Mouse (Mus musculus) gonadal fat pad, adult 2 months (tissue): Measurements from ENCODE around the gene Il11. TPM values are rescaled to one million over a fixed set of nuclear protein-coding genes. Genes with fewer than 3 reads are reported as not detected.

Experiments used
- DNase-seq: peaks from one replicate; pipeline ENCODE4 v3.0.0-alpha.2; 2012; ENCODE audit warnings: low read depth
- polyA plus RNA-seq: library from polyadenylated mRNA; depleted of rRNA; stranded (reverse); fragments of >200 nt; gene quantifications from 2 replicates; pipeline ENCODE4 v1.2.3, GENCODE M21; 2012

Gene Il11
- polyA plus RNA-seq, 1 experiment = 0.34 TPM

GRCm38 (mm10) chr7:4788499-4789435 is 6.1 kb upstream of the Il11 start:
- DNase-seq = no peak

DNA sequence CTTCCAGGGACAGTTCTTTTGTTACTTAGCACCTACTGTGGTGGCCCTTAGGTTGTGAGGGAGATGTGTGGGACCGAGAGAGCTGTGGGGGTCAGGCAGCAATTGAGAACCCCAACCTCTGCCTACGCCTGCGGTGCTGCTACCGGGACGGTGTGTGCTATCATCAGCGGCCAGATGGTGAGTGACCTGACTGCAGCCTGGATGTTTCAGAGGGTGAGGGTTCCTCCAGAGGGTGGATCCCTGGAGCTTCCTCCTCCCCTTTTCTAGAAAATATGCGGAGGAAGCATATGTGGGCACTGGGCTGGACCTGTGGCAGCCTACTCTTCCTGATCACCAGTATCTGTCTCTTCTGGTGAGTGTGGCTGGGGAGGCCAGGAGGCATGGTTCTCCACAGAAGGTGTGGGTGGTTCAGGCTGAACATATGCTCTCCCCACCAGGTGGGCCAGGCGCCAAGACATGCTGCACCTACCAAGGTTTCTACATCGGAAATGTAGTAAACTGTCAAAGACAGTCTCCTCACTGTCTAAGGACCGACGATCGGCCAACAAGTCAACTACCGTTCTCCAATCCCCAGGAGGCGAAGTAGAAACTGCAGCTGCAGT is 1.1 kb upstream of the Il11 start:
- DNase-seq = no peak

DNA sequence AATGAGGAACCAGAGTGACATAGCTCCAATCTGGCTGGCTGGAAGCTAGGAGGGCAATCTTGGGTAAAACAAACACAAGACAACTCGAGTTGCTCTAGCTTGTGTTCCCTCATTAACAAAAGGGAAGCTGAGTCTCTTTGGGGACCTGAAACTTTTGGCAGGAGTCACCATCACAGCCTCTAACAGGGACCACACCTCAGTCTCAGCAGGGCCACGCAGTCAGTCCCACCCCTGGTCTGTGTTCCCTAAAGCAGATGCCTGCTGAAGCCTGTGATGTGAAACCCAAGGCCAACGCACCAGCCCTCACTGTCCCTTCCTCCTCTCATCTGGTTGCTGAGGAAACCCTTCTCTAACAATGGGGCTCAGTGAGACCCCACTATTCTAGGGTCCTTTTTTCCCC is 529 bp downstream of the Il11 start:
- no peak for DNase-seq

- DNase-seq = no peak
These were observed 2.7 kb downstream of the Il11 start for GRCm38 (mm10) chr7:4779921-4780320.

GRCm38 (mm10) chr7:4777851-4778637 is 4.6 kb downstream of the Il11 start:
- no peak for DNase-seq

DNA sequence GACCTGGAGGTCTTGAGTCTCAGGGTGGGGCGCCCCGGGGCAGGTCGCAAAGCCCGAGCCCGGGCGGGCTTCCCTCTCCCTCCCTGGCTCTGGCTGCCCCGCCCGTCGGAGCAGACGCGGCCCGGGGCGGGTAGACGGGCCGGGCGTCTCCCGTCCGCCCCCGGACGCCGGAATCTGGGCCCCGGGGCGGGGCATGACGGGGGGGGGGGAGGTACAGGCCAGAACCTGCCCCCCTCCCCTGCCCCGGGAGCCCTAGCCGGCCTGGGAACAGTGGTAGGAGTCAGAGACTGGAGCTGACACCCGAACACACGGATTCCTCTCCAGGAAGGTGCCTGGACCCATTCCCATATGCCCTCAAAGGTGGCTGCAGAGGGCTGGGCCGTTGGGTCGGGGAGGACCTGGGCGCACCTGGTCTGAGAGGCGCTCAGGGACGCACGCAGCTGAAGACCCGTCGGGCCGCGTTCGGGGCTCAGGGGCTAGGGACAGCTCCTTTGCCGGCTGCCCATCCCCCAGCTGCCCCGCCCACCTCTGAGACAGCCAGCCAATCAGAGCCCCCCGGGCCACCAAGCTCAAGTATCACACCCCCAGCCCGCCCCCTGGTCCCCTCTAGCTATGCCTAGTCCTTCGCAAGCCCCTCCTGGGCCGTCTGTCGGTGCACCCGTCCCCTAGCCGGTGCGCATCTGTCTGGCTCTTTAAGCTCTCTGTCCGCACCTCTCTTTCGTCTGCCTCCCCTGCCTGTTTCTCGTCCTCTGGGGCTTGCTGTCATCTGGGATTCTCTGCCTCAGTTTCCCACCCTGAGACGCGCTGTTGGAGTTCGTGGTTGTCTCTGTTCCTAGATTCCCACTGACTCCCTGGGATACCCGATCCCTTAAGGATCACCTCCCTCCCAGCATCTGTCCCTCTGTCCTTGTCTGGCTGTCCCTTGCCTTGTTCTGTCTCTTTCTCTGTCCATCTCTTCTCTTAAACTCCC is 5.5 kb downstream of the Il11 start:
- DNase-seq = no peak

- no peak for DNase-seq
These were observed 6.5 kb downstream of the Il11 start for GRCm38 (mm10) chr7:4776131-4776530.

DNA sequence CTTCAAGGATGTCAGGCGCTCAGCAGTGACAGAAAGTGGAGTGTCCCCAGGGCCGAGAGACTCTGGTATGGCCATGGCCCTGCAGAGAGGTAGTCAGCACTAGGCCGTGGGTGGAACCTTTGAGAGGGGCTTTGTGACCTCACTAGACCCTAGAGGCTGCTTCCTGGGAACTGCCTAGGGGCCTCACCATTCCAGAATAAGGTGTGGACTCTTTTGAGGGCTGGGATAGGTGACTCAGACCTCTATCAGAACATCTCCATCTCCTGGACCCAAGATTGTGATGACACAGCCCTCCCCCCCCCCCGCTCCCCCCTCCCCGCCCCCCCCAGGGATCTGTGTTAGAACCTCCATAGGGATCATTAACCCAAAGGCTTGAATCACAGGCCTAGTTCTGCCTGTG is 11.5 kb downstream of the Il11 start, which contains the start of gene Fam71e2:
Gene Fam71e2, minus strand, starts transcription at position 101 of the 400 bp plus-strand sequence.
- no peak for DNase-seq

DNA sequence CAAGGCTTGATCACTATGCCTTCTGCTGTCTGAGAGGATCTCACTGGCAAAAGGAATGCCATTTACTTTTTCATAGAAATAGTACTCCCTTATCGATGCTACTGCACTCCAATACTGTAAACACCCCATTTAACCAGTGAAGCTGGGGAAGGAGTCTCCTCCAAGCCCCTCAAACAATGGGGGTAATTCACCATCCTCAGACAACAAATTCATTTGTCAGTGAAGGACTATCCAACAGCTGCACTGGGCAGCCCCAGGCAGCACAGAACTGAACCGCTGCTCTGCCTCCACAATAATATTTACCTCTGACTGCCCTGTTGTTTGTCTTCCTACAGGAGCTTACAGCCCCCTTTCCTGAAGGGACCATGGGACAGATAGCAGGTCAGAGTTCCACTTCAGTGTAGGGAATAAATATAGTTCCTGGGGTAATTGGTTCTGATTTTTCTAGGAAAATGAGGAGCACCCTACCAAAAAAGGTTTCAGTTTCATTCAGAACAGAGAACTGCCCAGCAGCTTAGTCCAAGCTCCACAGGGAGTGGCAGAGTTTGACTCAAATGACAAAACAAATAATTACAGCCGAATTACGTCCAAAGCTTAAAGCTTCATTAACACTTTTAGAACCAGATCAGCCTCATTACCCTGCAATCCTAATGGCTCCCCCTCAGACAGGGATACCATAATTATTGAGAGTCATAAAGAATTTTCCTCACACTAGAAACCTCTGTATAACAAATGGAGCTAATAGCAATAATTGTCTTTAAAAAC is 17.5 kb downstream of the Il11 start:
- DNase-seq = no peak

GRCm38 (mm10) chr7:4759670-4760069 is 23.0 kb downstream of the Il11 start:
- no peak for DNase-seq

GRCm38 (mm10) chr7:4752821-4753570 is 29.7 kb downstream of the Il11 start, which contains the start of gene Cox6b2:
Cox6b2 (minus strand) TSS chr7:4753094.
- DNase-seq = no peak

DNA sequence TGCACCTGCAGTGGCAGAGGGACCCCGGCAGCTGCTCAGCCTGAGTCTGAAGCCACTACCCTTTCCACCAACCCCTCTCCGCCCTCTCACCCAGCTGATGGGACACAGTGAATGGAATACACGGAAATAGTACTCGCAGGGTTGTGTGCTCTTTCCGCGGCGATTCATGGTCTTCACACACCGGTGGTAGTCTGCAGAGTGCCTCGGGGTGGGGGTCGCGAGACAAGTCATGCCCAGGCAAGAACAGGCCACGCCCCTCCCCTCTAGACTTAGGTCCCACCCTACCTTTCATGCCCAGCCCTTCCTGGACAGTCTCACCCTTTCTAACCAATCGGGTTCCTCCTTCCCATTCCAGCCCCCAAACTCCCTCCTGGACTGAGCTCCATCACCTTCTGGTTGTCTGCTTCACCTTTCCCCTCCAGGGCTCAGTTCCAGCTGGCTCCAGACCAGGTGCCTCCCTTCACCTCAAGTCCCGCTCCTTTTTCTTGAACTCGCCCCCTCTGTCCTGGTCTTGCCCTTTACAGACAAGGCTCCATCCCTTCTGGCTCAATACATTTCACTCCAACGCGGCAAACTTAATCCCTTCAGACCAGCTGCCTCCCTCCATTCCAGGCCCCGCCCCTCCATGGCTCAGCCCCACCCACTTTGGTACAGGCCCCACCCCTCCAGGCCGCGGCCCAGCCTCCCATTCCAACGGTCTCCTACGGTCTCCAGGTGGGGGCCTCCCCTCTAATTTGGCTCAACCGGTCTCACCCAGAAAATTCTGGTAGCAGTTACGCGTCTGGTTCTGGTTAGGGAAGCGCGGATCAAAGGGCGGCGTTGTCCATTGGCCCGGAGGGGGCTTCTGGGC is 30.5 kb downstream of the Il11 start:
- DNase-seq = no peak

GRCm38 (mm10) chr7:4749169-4749568 is 33.5 kb downstream of the Il11 start:
- no peak for DNase-seq

DNA sequence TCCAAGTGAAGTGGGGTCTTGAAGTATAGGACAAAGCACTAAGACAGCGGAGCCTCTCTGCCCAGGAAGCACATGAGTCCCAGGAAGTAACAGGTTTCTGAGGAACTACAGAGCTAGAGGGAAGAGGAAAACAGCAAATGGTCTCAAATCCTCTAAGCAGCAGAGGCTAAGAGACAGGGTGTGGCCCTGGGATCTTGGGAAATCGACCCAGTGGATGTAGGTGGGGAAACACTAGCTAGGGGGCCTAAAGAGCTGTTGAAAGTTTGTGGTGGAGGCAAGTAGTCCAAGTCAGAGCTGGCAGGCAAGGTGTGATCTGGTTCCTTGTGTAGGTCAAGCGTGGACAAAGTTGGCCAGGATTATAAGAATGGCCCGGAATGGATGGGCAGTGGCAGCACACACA is 34.3 kb downstream of the Il11 start:
- DNase-seq = no peak

GRCm38 (mm10) chr7:4747156-4747899 is 35.3 kb downstream of the Il11 start:
- no peak for DNase-seq

- DNase-seq = no peak
These were observed 36.2 kb downstream of the Il11 start for GRCm38 (mm10) chr7:4746326-4746980.

- no peak for DNase-seq
These were observed 37.8 kb downstream of the Il11 start for GRCm38 (mm10) chr7:4744886-4745285.
